Mouse (Mus musculus) bone marrow macrophage, adult 2 months (primary cell): ENCODE measurements around the gene Stag1.

Source experiments
- CTCF ChIP-seq: IDR thresholded peaks from 2 replicates; pipeline ENCODE4 v1.5.1; 2012; ENCODE audit warnings: low read depth, mild to moderate bottlenecking, low read length, moderate library complexity
- POLR2A ChIP-seq: IDR thresholded peaks from 2 replicates; pipeline ENCODE4 v1.6.1; 2012; ENCODE audit warnings: mild to moderate bottlenecking, low read depth, low read length, borderline replicate concordance

DNA sequence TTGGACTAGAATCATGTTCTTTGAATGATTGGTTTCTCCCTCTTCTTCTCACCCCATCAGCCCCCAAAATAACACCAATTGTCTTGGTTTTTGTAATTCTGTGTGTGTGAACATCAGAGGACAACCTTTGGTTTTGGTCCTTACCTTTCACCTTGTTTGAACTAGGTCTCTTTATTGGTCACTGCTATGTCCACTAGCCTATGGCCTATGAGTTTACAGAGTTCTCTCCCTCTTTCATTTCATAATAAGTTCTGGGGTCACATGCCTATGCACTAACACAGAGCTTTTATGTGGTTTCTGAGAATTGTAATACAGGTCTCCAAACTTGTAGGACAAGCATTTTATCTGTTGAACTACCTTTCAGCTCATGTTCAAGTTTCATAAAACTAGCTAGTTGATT is 272.0 kb downstream of the Stag1 start:
- TF ChIP-seq POLR2A (no peak), CTCF (no peak)
